Mouse (Mus musculus) T-cell, adult 2 months (primary cell): ENCODE measurements around the gene Abcc4.
"Not testable (repeated sequence)": the region's sequence is repeated elsewhere in the genome, so short reads cannot be mapped to it uniquely, and the experiment has no call there.

ENCODE experiments used
- DNase-seq: peaks from one replicate; pipeline ENCODE4 v3.0.0; 2022; ENCODE audit warnings: low spot score

The Abcc4 gene

GRCm38 (mm10) chr14:118678279-118678985, 27.6 kb downstream of the Abcc4 start:
- no peak for DNase-seq

- DNase-seq, result no peak
Observed at GRCm38 (mm10) chr14:118676308-118676994, 29.6 kb downstream of the Abcc4 start.

- DNase-seq, result no peak
Observed at GRCm38 (mm10) chr14:118674705-118675139, 31.3 kb downstream of the Abcc4 start.

DNA sequence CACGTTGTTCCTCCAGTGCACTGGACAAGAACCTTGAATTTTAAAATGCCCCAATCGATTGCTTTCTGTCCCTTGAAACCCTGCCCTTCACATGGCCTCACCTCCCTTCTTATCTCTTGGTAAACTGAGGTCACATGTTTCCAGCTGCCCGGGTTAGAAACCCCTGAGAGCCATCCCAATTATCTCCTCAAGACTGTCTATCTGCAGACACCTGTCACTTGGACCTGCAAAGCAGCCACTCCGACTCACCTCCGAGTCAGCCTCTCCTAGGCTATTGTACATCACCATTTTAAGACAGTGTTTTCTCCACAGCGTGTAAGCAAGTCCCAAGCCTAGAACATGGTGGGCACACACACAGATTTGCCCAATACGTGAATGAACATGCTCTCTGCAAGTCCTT, 31.8 kb downstream of the Abcc4 start:
- DNase-seq, result no peak

DNA sequence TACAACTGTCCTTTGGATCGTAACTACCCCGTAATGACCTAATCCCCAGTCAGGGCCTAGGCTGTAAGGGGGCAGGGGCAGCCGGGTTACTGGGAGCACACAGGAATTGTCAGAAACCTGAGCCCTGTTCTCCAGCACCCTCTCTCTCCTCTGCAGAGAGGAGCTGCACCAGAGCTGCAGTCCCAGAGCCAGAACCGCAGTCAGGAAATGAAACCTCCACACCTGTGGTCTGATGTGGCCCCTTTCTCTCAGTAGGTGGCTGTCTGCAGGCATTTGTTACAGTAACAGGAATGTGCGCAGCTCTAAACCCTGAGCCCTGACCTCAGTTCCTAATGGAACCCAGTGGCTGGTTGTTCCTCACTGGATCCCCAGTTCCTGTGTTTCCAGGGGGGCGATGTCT, 32.5 kb downstream of the Abcc4 start:
- DNase-seq, result peak; percentile 23

DNA sequence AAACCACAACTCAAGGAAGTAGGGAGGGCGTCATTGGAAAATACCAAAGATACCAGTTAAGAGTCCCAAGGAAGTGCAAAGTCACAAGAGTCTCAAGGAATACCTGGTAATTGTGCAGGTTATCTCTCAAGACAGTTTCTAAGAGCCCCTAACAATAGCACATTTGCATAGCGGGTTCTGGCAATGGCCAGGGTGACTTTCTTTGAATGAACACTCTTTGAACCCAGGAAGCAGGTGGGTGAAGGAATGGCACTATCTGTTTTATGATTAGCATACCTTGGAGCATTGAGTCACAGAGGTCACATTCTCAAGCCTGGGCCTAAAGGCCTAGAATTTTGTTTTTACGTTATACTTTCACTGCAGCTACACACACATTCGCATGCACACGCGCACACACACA, 33.1 kb downstream of the Abcc4 start:
- not testable (repeated sequence) for DNase-seq

DNA sequence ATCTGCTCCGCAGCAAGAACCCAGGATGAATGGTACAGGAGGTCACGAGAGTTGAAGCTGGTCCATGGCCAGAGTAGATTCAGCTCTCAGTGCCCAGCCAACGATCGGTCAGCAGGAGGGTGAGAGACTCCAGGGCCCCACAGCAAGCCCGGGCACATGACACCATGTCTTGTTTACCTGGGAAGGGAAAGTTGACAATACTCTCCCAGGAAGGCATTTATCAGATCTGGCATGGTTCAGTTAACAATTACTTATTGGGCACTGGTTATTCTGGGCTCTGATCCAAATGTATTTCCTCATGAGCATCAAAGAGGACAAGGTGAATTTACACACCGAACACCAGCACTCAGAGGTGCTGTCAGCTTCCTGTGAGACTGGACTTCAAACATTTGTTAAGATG, 38.5 kb downstream of the Abcc4 start:
- no peak for DNase-seq

DNA sequence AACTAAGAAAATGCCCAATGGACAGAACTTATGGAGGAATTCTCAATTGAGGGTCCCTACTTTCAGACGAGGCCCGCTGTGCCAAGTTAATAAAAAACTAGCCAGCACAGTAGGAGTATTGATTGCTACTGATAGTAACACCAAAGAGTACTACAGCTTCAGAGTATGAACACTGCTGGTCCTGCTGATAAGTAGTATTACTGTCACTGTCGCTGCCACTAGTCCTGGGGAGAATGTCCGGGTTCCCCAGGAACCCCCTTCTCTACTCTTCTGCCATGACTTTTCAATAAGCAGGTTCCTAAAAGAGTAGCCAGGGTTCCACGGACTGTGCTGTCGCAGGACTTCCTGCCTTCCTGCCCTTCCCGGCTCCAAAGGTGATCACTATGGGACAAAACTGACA, 41.4 kb downstream of the Abcc4 start:
- no peak for DNase-seq

DNA sequence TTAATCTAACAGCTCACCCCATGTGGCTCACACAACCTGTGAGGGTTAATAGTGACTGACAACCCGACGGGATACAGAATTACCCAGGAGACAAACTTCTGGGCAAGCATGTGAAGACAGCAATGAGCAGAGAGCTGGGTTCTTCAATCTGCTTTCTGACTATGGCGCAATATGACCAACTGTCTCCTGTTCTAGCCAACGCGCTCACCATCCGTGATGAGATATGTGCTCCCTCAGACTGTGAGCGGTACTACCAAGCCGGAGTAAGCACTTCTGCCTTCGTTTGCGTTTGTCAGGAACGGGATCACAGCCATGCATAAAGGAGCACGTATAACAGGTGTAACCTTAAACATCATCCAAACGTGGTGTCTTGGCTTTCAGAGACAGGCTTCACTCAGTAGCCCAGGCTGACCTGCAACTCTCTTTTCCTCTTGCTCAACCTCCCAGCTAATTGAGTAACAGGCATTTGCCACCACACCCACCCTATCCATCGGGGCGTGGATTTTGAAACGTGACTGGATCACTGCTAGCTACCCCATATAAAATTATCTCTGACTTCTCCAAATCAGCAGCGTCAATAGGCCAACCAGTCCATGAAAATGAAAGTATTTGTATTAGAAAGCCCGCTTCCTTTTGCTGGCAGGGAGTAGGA, 43.3 kb downstream of the Abcc4 start:
- DNase-seq, result no peak

DNA sequence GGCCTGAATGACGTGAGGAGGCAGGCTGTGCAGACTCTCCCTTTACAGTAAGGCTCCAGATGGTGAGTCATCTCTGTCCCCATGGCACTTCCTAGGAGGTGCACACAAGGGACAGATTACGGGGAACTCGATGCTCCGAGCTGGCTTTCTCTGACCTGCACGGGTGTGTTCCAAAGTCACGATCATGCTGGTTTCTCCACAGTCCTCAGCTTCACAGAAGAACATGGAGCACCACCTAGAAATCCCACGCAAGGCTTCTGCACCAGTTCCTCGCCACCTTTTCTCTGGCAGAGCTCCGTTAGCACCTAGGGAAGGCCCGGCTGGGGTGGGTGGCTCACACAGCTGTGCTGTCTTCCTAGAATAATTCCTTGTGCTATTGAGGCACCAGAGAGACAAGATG, 43.9 kb downstream of the Abcc4 start:
- DNase-seq, result no peak

- no peak for DNase-seq
Observed at GRCm38 (mm10) chr14:118659230-118659629, 46.8 kb downstream of the Abcc4 start.

- DNase-seq, result no peak
Observed at GRCm38 (mm10) chr14:118658328-118658692, 47.7 kb downstream of the Abcc4 start.

- no peak for DNase-seq
Observed at GRCm38 (mm10) chr14:118657673-118658327, 48.2 kb downstream of the Abcc4 start.

DNA sequence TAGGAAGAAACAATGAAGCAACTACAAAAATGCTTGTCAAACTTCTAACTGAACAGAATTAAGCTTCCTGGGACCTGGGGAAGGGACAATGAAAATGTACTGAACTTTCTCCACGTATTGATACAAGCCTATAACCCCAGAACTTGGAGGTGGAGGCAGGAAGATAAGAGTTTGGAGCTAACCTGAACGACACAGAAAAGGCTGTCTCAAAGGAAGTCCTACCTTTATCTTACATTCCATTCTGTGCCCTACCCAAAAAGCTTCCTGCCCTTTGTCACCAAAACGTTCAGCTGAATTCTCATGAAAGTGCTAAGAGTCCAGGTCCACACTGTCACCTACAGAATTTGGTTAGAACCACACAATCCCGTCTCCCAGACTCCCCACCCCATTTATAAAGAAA, 48.8 kb downstream of the Abcc4 start:
- no peak for DNase-seq

GRCm38 (mm10) chr14:118656036-118656435, 50.0 kb downstream of the Abcc4 start:
- no peak for DNase-seq

DNA sequence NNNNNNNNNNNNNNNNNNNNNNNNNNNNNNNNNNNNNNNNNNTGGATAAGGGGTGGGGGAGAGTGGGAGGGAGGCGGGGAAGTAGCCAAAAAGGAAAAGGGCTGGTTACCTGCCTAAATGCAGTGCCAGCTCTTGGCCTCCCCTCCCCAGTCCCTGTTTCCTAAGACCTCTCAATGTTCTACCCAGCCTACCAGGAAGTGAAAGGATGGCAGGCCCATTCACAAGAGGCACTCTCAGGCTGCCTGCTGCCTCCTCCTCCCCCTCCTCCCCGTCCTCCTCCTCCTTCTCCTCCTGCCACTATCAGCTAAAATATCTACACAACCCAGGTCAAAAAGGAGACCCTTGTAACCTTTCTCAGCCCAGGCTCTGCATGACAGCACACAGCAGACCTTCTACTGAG, 51.1 kb downstream of the Abcc4 start:
- no peak for DNase-seq

GRCm38 (mm10) chr14:118651704-118652439, 54.1 kb downstream of the Abcc4 start:
- DNase-seq, result no peak

DNA sequence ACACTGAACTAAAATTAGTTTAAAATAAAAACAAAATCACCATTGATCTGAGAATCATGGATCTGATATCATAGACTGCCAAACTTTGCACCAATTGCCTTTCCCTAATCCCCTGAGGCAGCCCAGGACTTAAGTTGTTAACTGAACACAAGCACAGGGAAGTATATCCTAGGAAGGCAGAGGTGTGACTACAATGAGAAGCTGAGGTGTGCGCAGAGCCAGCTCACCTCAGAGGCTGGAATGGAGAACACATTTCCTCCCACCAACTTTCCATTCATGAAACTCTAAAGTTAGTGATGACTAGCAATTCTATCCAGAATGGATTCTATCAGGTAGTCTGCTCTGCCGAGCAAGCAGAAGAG, 56.1 kb downstream of the Abcc4 start:
- no peak for DNase-seq

- DNase-seq, result no peak
Observed at GRCm38 (mm10) chr14:118649199-118649894, 56.7 kb downstream of the Abcc4 start.

- not testable (repeated sequence) for DNase-seq
Observed at GRCm38 (mm10) chr14:118642940-118643591, 63.0 kb downstream of the Abcc4 start.

DNA sequence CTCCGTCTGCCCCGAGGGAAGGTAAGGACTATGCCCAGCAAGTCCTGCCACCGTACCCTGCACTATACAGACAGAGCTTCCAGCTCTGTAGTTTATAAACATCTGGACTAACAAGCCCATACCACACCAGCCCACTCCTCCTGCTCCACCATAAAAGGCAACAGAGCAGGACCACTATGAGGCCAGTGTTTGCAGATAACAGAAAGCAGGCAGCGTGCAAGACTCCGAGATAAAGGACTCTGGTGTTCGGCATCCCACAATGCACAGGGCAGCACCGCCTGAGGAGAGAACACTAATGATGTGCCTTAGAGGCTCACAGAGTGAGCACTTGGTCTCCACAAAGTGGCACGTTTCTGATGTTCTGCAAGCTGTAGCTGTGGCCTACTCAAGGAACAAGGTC, 63.9 kb downstream of the Abcc4 start:
- no peak for DNase-seq
